Mouse (Mus musculus): ENCODE data around the gene Rbfox2. TPM values are rescaled to one million over a fixed set of nuclear protein-coding genes. Genes with fewer than 3 reads are reported as not detected.

Gene Rbfox2
- polyA plus RNA-seq, 1 experiment from 2014 or later, result 23.2 TPM

- H3K9me3 ChIP-seq (ENCODE audit: control insufficient read depth, low read length), result no peaks in the 10 kb centered on the region
- H3K9ac ChIP-seq (ENCODE audit: low read length), result no peak overlapping the region
- 54% methylated on average over 3 of the region's 3 CpGs for WGBS
- peaks cover 10% of the 10 kb centered on the region for H3K36me3 ChIP-seq (ENCODE audit: control insufficient read depth, insufficient read depth, low read length)
- DNase-seq (ENCODE audit: low spot score), result no peak
- no peak overlapping the region for H3K4me2 ChIP-seq (replicated peaks; ENCODE audit: low read depth)
- H3K27ac ChIP-seq (replicated peaks), result no peak overlapping the region
- ATAC-seq (ENCODE audit: low FRiP score, low TSS enrichment), result no peak
- TF ChIP-seq CTCF (IDR thresholded peaks at IDR 0.05; ENCODE audit: low read depth) (no peak), EP300 (optimal IDR thresholded peaks at IDR 0.05) (no peak)
- no peaks in the 10 kb centered on the region for H3K4me1 ChIP-seq (replicated peaks; ENCODE audit: control insufficient read depth, insufficient read depth)
- H3K27me3 ChIP-seq (ENCODE audit: control insufficient read depth, insufficient read depth, low read length), result no peaks in the 10 kb centered on the region
- no peak overlapping the region for H3K4me3 ChIP-seq (ENCODE audit: low read depth, low read length)
These were observed 189.6 kb downstream of the Rbfox2 start for GRCm38 (mm10) chr15:77117209-77117608.

DNA sequence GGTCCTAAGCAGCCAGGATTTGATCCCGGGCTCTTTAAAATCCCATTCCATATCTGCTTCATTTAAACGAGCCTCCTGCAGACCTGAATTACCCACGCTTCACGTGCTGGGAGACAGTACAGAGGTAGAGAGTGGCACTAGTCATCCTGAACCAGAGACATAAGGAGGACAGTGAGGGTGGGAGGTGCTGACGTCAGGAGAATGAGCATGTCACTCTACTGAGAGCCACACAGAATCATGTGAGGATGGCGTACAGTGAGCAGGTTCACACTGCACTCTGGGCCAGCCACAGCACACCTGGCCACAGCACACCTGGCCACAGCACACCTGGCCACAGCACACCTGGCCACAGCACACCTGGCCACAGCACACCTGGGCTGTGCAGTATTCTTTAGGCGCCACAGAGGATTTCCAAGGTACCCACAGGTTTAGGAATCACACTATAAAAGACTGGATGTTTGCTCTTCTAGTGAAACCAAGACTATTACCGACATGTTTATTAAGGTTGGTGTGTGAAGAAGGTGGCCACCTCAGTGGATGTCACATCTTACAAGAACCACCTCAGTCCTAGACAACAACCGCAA, 190.6 kb downstream of the Rbfox2 start:
- Histone ChIP-seq H3K36me3 (ENCODE audit: control insufficient read depth, insufficient read depth, low read length) (peaks cover 13% of the 10 kb centered on the region), H3K9me3 (ENCODE audit: control insufficient read depth, low read length) (no peaks in the 10 kb centered on the region), H3K9ac (ENCODE audit: low read length) (no peak overlapping the region), H3K4me1 (replicated peaks; ENCODE audit: control insufficient read depth, insufficient read depth) (no peaks in the 10 kb centered on the region), H3K4me2 (replicated peaks; ENCODE audit: low read depth) (no peak overlapping the region), H3K27me3 (ENCODE audit: control insufficient read depth, insufficient read depth, low read length) (no peaks in the 10 kb centered on the region), H3K27ac (replicated peaks) (no peak overlapping the region), H3K4me3 (ENCODE audit: low read depth, low read length) (no peak overlapping the region)
- 88% methylated on average over 9 of the region's 9 CpGs for WGBS
- no peak for TF ChIP-seq CTCF (IDR thresholded peaks at IDR 0.05; ENCODE audit: low read depth)
- no peak for TF ChIP-seq EP300 (optimal IDR thresholded peaks at IDR 0.05)
- ATAC-seq (ENCODE audit: low FRiP score, low TSS enrichment) (no peak), DNase-seq (ENCODE audit: low spot score) (no peak)

DNA sequence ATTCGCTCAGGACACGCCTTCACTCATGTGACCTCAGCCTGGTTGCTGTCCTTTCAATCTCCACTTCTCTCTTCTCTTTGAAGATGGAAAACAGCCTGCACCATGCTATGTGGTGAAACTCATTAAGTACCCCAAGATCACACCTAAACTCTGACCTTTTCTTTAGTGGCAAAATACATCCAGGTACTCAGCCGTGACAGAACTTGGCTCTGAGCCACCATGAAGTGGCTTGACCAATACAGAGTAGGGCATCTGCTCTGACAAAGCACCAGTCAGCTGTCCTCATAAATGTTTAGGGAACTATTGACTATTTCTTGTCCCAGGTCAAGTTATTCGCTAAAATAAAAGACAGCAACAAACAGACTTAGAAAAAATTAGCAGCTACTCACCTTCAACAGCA, 191.3 kb downstream of the Rbfox2 start:
- TF ChIP-seq CTCF (IDR thresholded peaks at IDR 0.05; ENCODE audit: low read depth), result no peak
- TF ChIP-seq EP300 (optimal IDR thresholded peaks at IDR 0.05), result no peak
- H3K27me3 ChIP-seq (ENCODE audit: control insufficient read depth, insufficient read depth, low read length), result no peaks in the 10 kb centered on the region
- no peaks in the 10 kb centered on the region for H3K4me1 ChIP-seq (replicated peaks; ENCODE audit: control insufficient read depth, insufficient read depth)
- no peak overlapping the region for H3K9ac ChIP-seq (ENCODE audit: low read length)
- DNase-seq (ENCODE audit: low spot score), result no peak
- 75% methylated on average over 4 of the region's 4 CpGs for WGBS
- no peak overlapping the region for H3K4me2 ChIP-seq (replicated peaks; ENCODE audit: low read depth)
- H3K36me3 ChIP-seq (ENCODE audit: control insufficient read depth, insufficient read depth, low read length), result peaks cover 13% of the 10 kb centered on the region
- no peak overlapping the region for H3K4me3 ChIP-seq (ENCODE audit: low read depth, low read length)
- ATAC-seq (ENCODE audit: low FRiP score, low TSS enrichment), result no peak
- no peaks in the 10 kb centered on the region for H3K9me3 ChIP-seq (ENCODE audit: control insufficient read depth, low read length)
- no peak overlapping the region for H3K27ac ChIP-seq (replicated peaks)

DNA sequence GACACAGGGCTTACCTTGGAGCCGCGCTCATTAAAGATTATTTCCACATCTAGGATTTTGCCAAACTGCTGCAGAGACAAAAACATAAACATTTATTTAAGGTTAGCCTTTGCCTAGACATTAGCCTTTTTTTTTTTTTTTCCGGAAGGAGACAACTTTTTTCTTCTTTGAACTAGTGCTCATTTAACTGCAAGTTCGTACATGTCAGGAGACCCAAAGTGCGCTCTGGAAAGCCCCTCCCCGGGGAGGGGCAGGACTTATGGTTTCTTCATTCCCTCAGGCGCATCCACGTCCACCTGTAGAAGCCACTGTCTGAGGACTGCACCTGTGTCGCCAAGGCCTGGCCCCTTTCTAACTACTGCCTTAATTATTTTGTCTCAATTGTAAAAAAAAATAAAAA, 193.2 kb downstream of the Rbfox2 start:
- no peak for ATAC-seq (ENCODE audit: low FRiP score, low TSS enrichment)
- DNase-seq (ENCODE audit: low spot score), result no peak
- Histone ChIP-seq H3K9ac (ENCODE audit: low read length) (no peak overlapping the region), H3K9me3 (ENCODE audit: control insufficient read depth, low read length) (no peaks in the 10 kb centered on the region), H3K4me2 (replicated peaks; ENCODE audit: low read depth) (no peak overlapping the region), H3K4me1 (replicated peaks; ENCODE audit: control insufficient read depth, insufficient read depth) (no peaks in the 10 kb centered on the region), H3K27me3 (ENCODE audit: control insufficient read depth, insufficient read depth, low read length) (no peaks in the 10 kb centered on the region), H3K4me3 (ENCODE audit: low read depth, low read length) (no peak overlapping the region), H3K27ac (replicated peaks) (no peak overlapping the region), H3K36me3 (ENCODE audit: control insufficient read depth, insufficient read depth, low read length) (peaks cover 13% of the 10 kb centered on the region)
- 68% methylated on average over 9 of the region's 9 CpGs for WGBS
- TF ChIP-seq EP300 (optimal IDR thresholded peaks at IDR 0.05) (no peak), CTCF (IDR thresholded peaks at IDR 0.05; ENCODE audit: low read depth) (no peak)

DNA sequence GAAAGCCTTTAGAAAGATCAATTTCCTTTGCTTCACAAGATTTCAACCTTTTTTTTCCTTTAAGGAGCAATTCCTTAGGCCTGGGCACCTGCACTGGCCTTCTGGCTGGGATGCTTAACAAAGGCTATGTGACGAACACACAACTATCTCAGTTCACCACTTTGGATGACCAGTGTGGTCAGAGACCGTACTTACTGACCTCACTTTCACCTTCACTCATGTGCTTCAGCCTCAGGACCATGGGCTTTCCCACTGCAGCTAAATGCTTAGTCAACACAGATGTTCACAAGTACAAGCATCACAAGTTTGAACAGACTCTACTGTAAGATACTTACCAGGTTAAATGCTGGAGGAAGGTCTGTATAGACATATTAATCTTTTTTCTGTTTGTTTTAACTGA, 194.4 kb downstream of the Rbfox2 start:
- Histone ChIP-seq H3K9ac (ENCODE audit: low read length) (no peak overlapping the region), H3K4me3 (ENCODE audit: low read depth, low read length) (no peak overlapping the region), H3K36me3 (ENCODE audit: control insufficient read depth, insufficient read depth, low read length) (peaks cover 13% of the 10 kb centered on the region), H3K4me2 (replicated peaks; ENCODE audit: low read depth) (no peak overlapping the region), H3K9me3 (ENCODE audit: control insufficient read depth, low read length) (no peaks in the 10 kb centered on the region), H3K27ac (replicated peaks) (no peak overlapping the region), H3K27me3 (ENCODE audit: control insufficient read depth, insufficient read depth, low read length) (no peaks in the 10 kb centered on the region), H3K4me1 (replicated peaks; ENCODE audit: control insufficient read depth, insufficient read depth) (no peaks in the 10 kb centered on the region)
- WGBS, result 82% methylated on average over 2 of the region's 2 CpGs
- ATAC-seq (ENCODE audit: low FRiP score, low TSS enrichment) (no peak), DNase-seq (ENCODE audit: low spot score) (no peak)
- TF ChIP-seq CTCF (IDR thresholded peaks at IDR 0.05; ENCODE audit: low read depth) (no peak), EP300 (optimal IDR thresholded peaks at IDR 0.05) (no peak)

- 75% methylated on average over 7 of the region's 7 CpGs for WGBS
- Histone ChIP-seq H3K4me2 (replicated peaks; ENCODE audit: low read depth) (no peak overlapping the region), H3K4me3 (ENCODE audit: low read depth, low read length) (no peak overlapping the region), H3K27me3 (ENCODE audit: control insufficient read depth, insufficient read depth, low read length) (no peaks in the 10 kb centered on the region), H3K9me3 (ENCODE audit: control insufficient read depth, low read length) (no peaks in the 10 kb centered on the region), H3K4me1 (replicated peaks; ENCODE audit: control insufficient read depth, insufficient read depth) (no peaks in the 10 kb centered on the region), H3K9ac (ENCODE audit: low read length) (no peak overlapping the region), H3K27ac (replicated peaks) (no peak overlapping the region), H3K36me3 (ENCODE audit: control insufficient read depth, insufficient read depth, low read length) (peaks cover 13% of the 10 kb centered on the region)
- DNase-seq (ENCODE audit: low spot score) (no peak), ATAC-seq (ENCODE audit: low FRiP score, low TSS enrichment) (no peak)
- TF ChIP-seq EP300 (optimal IDR thresholded peaks at IDR 0.05) (no peak), CTCF (IDR thresholded peaks at IDR 0.05; ENCODE audit: low read depth) (no peak)
These were observed 194.9 kb downstream of the Rbfox2 start for GRCm38 (mm10) chr15:77111924-77112323.
